Mouse (Mus musculus) liver, embryonic 15.5 days (tissue): ENCODE measurements around the gene Olfr52. TPM values are rescaled to one million over a fixed set of nuclear protein-coding genes. Genes with fewer than 3 reads are reported as not detected.

Source experiments
- polyA plus RNA-seq: library from polyadenylated mRNA; unstranded; fragments of >200 nt; fragmentation: Nextera tagmentation; extraction: Ambion mirVana; gene quantifications from 2 replicates; pipeline ENCODE4 v1.2.1, GENCODE M21; 2015

Olfr52 gene
- polyA plus RNA-seq, 1 experiment from 2014 or later: not detected

Other genes starting within 250 kb of the Olfr52 start
- gene Olfr1028, start 235.2 kb downstream of the Olfr52 start, polyA plus RNA-seq: not detected in 2 replicates
- gene Olfr1029, start 211.8 kb downstream of the Olfr52 start, polyA plus RNA-seq: not detected in 2 replicates
- gene Olfr1030, start 206.4 kb downstream of the Olfr52 start, polyA plus RNA-seq: not detected in 2 replicates
- not detected in 2 replicates for gene Olfr1031, start 195.4 kb downstream of the Olfr52 start, polyA plus RNA-seq
- gene Olfr1032, start 180.1 kb downstream of the Olfr52 start, polyA plus RNA-seq: not detected in 2 replicates
- gene Olfr1033, start 165.1 kb downstream of the Olfr52 start, polyA plus RNA-seq: 0.98 and 1.3 TPM in 2 replicates
- gene Olfr1034, start 139.8 kb downstream of the Olfr52 start, polyA plus RNA-seq: 0.05 TPM in 2 replicates
- not detected in 2 replicates for gene Olfr1036, start 111.7 kb downstream of the Olfr52 start, polyA plus RNA-seq
- not detected in 2 replicates for gene Olfr1037, start 98.3 kb downstream of the Olfr52 start, polyA plus RNA-seq
- gene Olfr1039, start 49.8 kb downstream of the Olfr52 start, polyA plus RNA-seq: not detected in 2 replicates
- gene Olfr1040, start 39.0 kb downstream of the Olfr52 start, polyA plus RNA-seq: not detected in 2 replicates
- gene Olfr1042, start 23.8 kb downstream of the Olfr52 start, polyA plus RNA-seq: not detected in 2 replicates
- not detected in 2 replicates for gene Olfr1043, start 18.2 kb downstream of the Olfr52 start, polyA plus RNA-seq
- gene Olfr1044, start 7.9 kb downstream of the Olfr52 start, polyA plus RNA-seq: not detected in 2 replicates
- not detected in 2 replicates for gene Olfr1045, start 17.3 kb upstream of the Olfr52 start, polyA plus RNA-seq
- not detected in 2 replicates for gene Olfr1046, start 33.6 kb upstream of the Olfr52 start, polyA plus RNA-seq
- gene Olfr1047, start 45.7 kb upstream of the Olfr52 start, polyA plus RNA-seq: not detected in 2 replicates
- gene Olfr1048, start 54.6 kb upstream of the Olfr52 start, polyA plus RNA-seq: not detected in 2 replicates
- not detected in 2 replicates for gene Olfr1049, start 72.6 kb upstream of the Olfr52 start, polyA plus RNA-seq
- not detected in 2 replicates for gene Olfr1051, start 93.4 kb upstream of the Olfr52 start, polyA plus RNA-seq
- not detected in 2 replicates for gene Olfr1052, start 106.8 kb upstream of the Olfr52 start, polyA plus RNA-seq
- not detected in 2 replicates for gene Olfr1053, start 129.6 kb upstream of the Olfr52 start, polyA plus RNA-seq
- gene Olfr1054, start 149.8 kb upstream of the Olfr52 start, polyA plus RNA-seq: not detected in 2 replicates
- not detected in 2 replicates for gene Olfr1055, start 164.6 kb upstream of the Olfr52 start, polyA plus RNA-seq
- gene Olfr1056, start 176.8 kb upstream of the Olfr52 start, polyA plus RNA-seq: not detected in 2 replicates
- gene Olfr1057, start 192.7 kb upstream of the Olfr52 start, polyA plus RNA-seq: not detected in 2 replicates
- not detected in 2 replicates for gene Olfr1058, start 202.9 kb upstream of the Olfr52 start, polyA plus RNA-seq
- not detected in 2 replicates for gene Olfr1061, start 228.4 kb upstream of the Olfr52 start, polyA plus RNA-seq
- gene Olfr1062, start 241.1 kb upstream of the Olfr52 start, polyA plus RNA-seq: not detected in 2 replicates